Mouse (Mus musculus) small intestine, adult 10 weeks (tissue): ENCODE results near the gene Tbx22. TPM values are rescaled to one million over a fixed set of nuclear protein-coding genes. Genes with fewer than 3 reads are reported as not detected.

Source experiments
- polyA plus RNA-seq: library from polyadenylated mRNA; stranded (reverse); fragments of 350-450 nt; fragmentation: Illumina TruSeq; extraction: RNeasy Lipid Tissue Mini Kit (QIAGEN cat#74804); gene quantifications from one replicate; pipeline ENCODE4 v1.2.3, GENCODE M21; 2014; ENCODE audit warnings: low replicate concordance

Tbx22 gene
- not detected for polyA plus RNA-seq

DNA sequence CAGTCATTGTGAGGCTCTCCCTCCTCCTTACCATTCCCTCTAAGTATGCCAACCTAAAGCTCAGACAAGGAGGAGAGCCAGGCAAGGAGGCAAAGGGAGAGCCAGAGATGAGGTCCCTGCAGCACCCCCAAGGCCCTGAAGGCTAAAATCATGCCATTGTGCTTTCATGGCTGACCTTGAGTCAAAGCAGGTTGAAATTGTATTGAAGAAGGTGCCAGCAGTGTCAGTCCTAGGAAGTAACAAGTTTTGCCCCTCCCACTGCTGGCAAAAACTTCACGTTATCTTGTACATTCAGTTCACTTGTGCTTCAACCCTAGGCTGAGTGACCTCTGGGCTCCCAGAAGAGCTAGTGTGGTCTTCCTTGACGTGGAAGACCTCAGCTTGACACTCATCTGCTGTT, at the start of gene Tbx22:
Tbx22 (plus strand) TSS at position 301 of the 400 bp plus-strand sequence.

Other genes with a start within 250 kb of the Tbx22 start
- gene Tent5d, start 124.6 kb downstream of the Tbx22 start, polyA plus RNA-seq, result not detected
- 45.7 TPM for gene 2610002M06Rik, start 148.4 kb downstream of the Tbx22 start, polyA plus RNA-seq